Mouse (Mus musculus) MEL (cell line): ENCODE measurements around the gene Rnf5. TPM values are rescaled to one million over a fixed set of nuclear protein-coding genes. Genes with fewer than 3 reads are reported as not detected.
A peak's percentile ranks its signal among the peaks of the same experiment; 100 is the strongest.

ENCODE experiments used
- DNase-seq: peaks from one replicate; pipeline ENCODE4 v3.0.0; 2011; ENCODE audit warnings: low read depth, low spot score
- H3K27ac ChIP-seq: 2 replicates; pipeline ENCODE4 v1.5.1; 2012; ENCODE audit warnings: low read depth, mild to moderate bottlenecking, control low read depth, low read length, moderate library complexity; ENCODE audit not compliant: control insufficient read depth
- H3K27me3 ChIP-seq, 2 experiments: fragments of 150-350 bp in 1 of 2; sonication (generic) in 1 of 2; 2 replicates each; pipeline ENCODE4 v1.6.1; 2012; ENCODE audit warnings: low read length in 2 of 2, mild to moderate bottlenecking in 2 of 2, improper control_type of control experiment in 1 of 2, moderate library complexity in 1 of 2; ENCODE audit not compliant: insufficient read depth in 2 of 2, control insufficient read depth in 1 of 2
- H3K36me3 ChIP-seq, 2 experiments: 2 replicates each; pipeline ENCODE4 v1.6.1; 2012 to 2014; ENCODE audit warnings: low read length in 2 of 2, improper control_type of control experiment in 1 of 2, inconsistent platforms in 1 of 2, mild to moderate bottlenecking in 1 of 2; ENCODE audit not compliant: insufficient read depth in 2 of 2, control insufficient read depth in 1 of 2
- H3K4me1 ChIP-seq, 2 experiments: fragments of 150-350 bp in 1 of 2; sonication (generic) in 1 of 2; 2 replicates each; pipeline ENCODE4 v1.6.1; 2012; ENCODE audit warnings: low read length in 2 of 2, improper control_type of control experiment in 1 of 2, mild to moderate bottlenecking in 1 of 2; ENCODE audit not compliant: insufficient read depth in 2 of 2, control insufficient read depth in 1 of 2
- H3K4me3 ChIP-seq, 2 experiments: fragments of 150-350 bp in 1 of 2; sonication (generic) in 1 of 2; 2 replicates each; pipeline ENCODE4 v1.5.1; 2012; ENCODE audit warnings: low read depth in 2 of 2, low read length in 2 of 2, mild to moderate bottlenecking in 2 of 2, moderate library complexity in 2 of 2, control low read depth in 1 of 2, improper control_type of control experiment in 1 of 2; ENCODE audit not compliant: control insufficient read depth in 1 of 2, insufficient read depth in 1 of 2
- H3K79me2 ChIP-seq: 2 replicates; pipeline ENCODE4 v1.6.1; 2012; ENCODE audit warnings: mild to moderate bottlenecking, low read length, moderate library complexity; ENCODE audit not compliant: control insufficient read depth, poor library complexity, insufficient read depth
- H3K9ac ChIP-seq: 2 replicates; pipeline ENCODE4 v1.6.1; 2012; ENCODE audit warnings: low read depth, mild to moderate bottlenecking, control low read depth, low read length, moderate library complexity; ENCODE audit not compliant: control insufficient read depth, poor library complexity, severe bottlenecking
- H3K9me3 ChIP-seq: fragments of 150-350 bp; sonication (generic); replicated peaks from 2 replicates; pipeline ENCODE4 v1.6.1; 2012; ENCODE audit warnings: mild to moderate bottlenecking, low read length, improper control_type of control experiment, moderate library complexity; ENCODE audit not compliant: insufficient read depth
- CHD2 ChIP-seq: IDR thresholded peaks from 2 replicates; pipeline ENCODE4 v1.6.1; 2011; ENCODE audit warnings: low read length, improper control_type of control experiment
- CTCF ChIP-seq, 3 experiments: IDR thresholded peaks in 2 of 3; conservative IDR thresholded peaks in 1 of 3; 2 replicates each; pipeline ENCODE4 v1.5.1; 2011 to 2012; ENCODE audit warnings: low read length in 3 of 3, low read depth in 2 of 3, mild to moderate bottlenecking in 2 of 3, improper control_type of control experiment in 1 of 3, inconsistent platforms in 1 of 3, mixed read lengths in 1 of 3, moderate library complexity in 1 of 3; ENCODE audit not compliant: control insufficient read depth in 1 of 3, insufficient read depth in 1 of 3, poor library complexity in 1 of 3, severe bottlenecking in 1 of 3
- E2F4 ChIP-seq: IDR thresholded peaks from 2 replicates; pipeline ENCODE4 v1.6.1; 2011; ENCODE audit warnings: low read depth, low read length, improper control_type of control experiment, borderline replicate concordance
- ELF1 ChIP-seq: IDR thresholded peaks from 2 replicates; pipeline ENCODE4 v1.6.1; 2014; ENCODE audit warnings: low read depth, mild to moderate bottlenecking, inconsistent platforms, low read length, improper control_type of control experiment, moderate library complexity
- ETS1 ChIP-seq: IDR thresholded peaks from 2 replicates; pipeline ENCODE4 v1.6.1; 2012; ENCODE audit warnings: low read depth, mild to moderate bottlenecking, inconsistent platforms, low read length, improper control_type of control experiment, moderate library complexity
- HCFC1 ChIP-seq: IDR thresholded peaks from 2 replicates; pipeline ENCODE4 v1.6.1; 2012; ENCODE audit warnings: low read depth, mild to moderate bottlenecking, inconsistent platforms, low read length, improper control_type of control experiment, moderate library complexity
- MAX ChIP-seq: IDR thresholded peaks from 2 replicates; pipeline ENCODE4 v1.6.1; 2011; ENCODE audit warnings: low read length, improper control_type of control experiment
- MAZ ChIP-seq: IDR thresholded peaks from 2 replicates; pipeline ENCODE4 v1.6.1; 2012; ENCODE audit warnings: low read depth, mild to moderate bottlenecking, inconsistent platforms, low read length, improper control_type of control experiment
- MEF2A ChIP-seq: IDR thresholded peaks from 2 replicates; pipeline ENCODE4 v1.6.1; 2014; ENCODE audit warnings: low read depth, mild to moderate bottlenecking, inconsistent platforms, low read length, improper control_type of control experiment; ENCODE audit not compliant: poor library complexity, insufficient replicate concordance, severe bottlenecking; ENCODE audit errors: extremely low read depth
- NELFE ChIP-seq: IDR thresholded peaks from 2 replicates; pipeline ENCODE4 v1.6.1; 2011; ENCODE audit warnings: low read depth, low read length, improper control_type of control experiment
- NRF1 ChIP-seq: IDR thresholded peaks from 2 replicates; pipeline ENCODE4 v1.6.1; 2014; ENCODE audit warnings: low read depth, mild to moderate bottlenecking, inconsistent platforms, low read length, improper control_type of control experiment, moderate library complexity; ENCODE audit not compliant: poor library complexity, insufficient read depth, severe bottlenecking
- POLR2A ChIP-seq, 2 experiments: IDR thresholded peaks; 2 replicates each; pipeline ENCODE4 v1.6.1; 2011 to 2012; ENCODE audit warnings: low read length in 2 of 2, mild to moderate bottlenecking in 2 of 2, control low read depth in 1 of 2, improper control_type of control experiment in 1 of 2, low read depth in 1 of 2, moderate library complexity in 1 of 2; ENCODE audit not compliant: control insufficient read depth in 1 of 2, insufficient read depth in 1 of 2, poor library complexity in 1 of 2
- POLR2AphosphoS2 ChIP-seq: IDR thresholded peaks from 2 replicates; pipeline ENCODE4 v1.6.1; 2011; ENCODE audit warnings: low read length, improper control_type of control experiment
- POLR2AphosphoS5 ChIP-seq: IDR thresholded peaks from 2 replicates; pipeline ENCODE4 v1.6.1; 2012; ENCODE audit warnings: low read depth, borderline replicate concordance, mild to moderate bottlenecking, inconsistent platforms, low read length, moderate library complexity, mixed read lengths
- RCOR1 ChIP-seq: IDR thresholded peaks from 2 replicates; pipeline ENCODE4 v1.6.1; 2012; ENCODE audit warnings: low read depth, mild to moderate bottlenecking, inconsistent platforms, low read length, improper control_type of control experiment
- SIN3A ChIP-seq: IDR thresholded peaks from 2 replicates; pipeline ENCODE4 v1.6.1; 2012; ENCODE audit warnings: low read length, improper control_type of control experiment, inconsistent platforms
- TBP ChIP-seq: IDR thresholded peaks from 2 replicates; pipeline ENCODE4 v1.8.0; 2011; ENCODE audit warnings: low read depth, low read length, improper control_type of control experiment
- ZC3H11A ChIP-seq: IDR thresholded peaks from 2 replicates; pipeline ENCODE4 v1.6.1; 2012; ENCODE audit warnings: low read depth, mild to moderate bottlenecking, inconsistent platforms, low read length, improper control_type of control experiment
- ZMIZ1 ChIP-seq: IDR thresholded peaks from 2 replicates; pipeline ENCODE4 v1.6.1; 2012; ENCODE audit warnings: low read depth, mild to moderate bottlenecking, inconsistent platforms, low read length, improper control_type of control experiment, moderate library complexity
- polyA plus RNA-seq, 2 experiments: library from polyadenylated mRNA; stranded (reverse) in 1 of 2; unstranded in 1 of 2; fragments of >175 nt in 1 of 2; fragments of >200 nt in 1 of 2; gene quantifications; 2 replicates each; pipeline versions ENCODE4 v1.2.1 to v1.2.4; 2012; ENCODE audit warnings: low replicate concordance in 2 of 2, low read depth in 1 of 2; ENCODE audit not compliant: insufficient read length in 2 of 2, insufficient read depth in 1 of 2, missing spikeins in 1 of 2
- total RNA-seq: library from RNA; depleted of rRNA; stranded (reverse); fragments of 300-350 nt; gene quantifications from 2 replicates; pipeline ENCODE4 v1.2.3, GENCODE M21; 2012

Gene Rnf5
- total and polyA plus RNA-seq, 3 experiments, result 24.8 to 85.1 TPM; not detected in 1

DNA sequence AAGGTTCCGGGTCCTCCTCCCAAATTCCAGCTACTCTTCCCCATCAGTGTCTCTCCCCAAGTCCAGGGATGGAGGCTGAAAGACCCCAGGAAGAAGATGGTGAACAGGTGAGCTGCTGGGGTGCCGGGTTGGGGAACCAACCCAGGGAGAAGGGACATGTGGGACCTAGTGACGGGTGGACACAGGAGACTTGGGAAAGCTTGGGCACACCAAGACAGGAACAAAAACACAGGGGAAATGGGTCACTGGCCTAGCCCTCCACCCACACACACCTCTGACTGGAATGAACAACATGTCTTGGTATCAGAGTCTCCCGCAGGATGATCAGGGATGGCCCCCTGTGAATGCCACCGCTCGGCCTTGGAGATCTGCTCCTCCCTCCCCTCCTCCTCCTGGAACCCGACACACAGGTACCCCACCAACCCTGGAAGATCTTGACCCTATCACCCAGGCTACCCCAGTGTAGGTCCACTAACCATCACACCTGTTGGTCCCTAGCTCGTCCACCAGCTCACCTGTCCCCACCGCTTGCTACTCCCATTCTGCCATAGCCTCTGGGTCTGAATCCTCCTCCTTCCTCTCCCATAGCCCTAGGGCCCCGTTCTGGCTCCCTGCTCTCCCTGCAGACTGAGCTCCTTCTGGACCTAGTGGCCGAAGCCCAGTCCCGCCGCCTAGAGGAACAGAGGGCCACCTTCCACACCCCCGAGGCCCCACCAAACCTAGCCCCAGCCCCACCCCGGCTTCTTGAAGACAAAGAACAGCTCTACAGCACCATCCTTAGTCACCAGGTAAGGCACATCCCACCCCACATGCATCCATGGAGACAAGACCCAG lies 13.1 kb downstream of the Rnf5 start:
- H3K36me3 ChIP-seq, result peaks cover 0 to 27% of the 10 kb centered on the region in 2 experiments; a peak in 2 of 4 replicates
- H3K27me3 ChIP-seq, result no peaks in the 10 kb centered on the region
- H3K4me3 ChIP-seq, result peak overlapping the region; percentile 25 to 31
- peaks cover 11 to 40% of the 10 kb centered on the region in 2 experiments for H3K4me1 ChIP-seq
- peak overlapping the region; percentile 75 for H3K9ac ChIP-seq
- TF ChIP-seq RCOR1 (no peak), POLR2A (IDR thresholded peaks at IDR 0.05; ENCODE audit: control insufficient read depth in 1 of 2, insufficient read depth in 1 of 2, low read depth in 1 of 2, low read length in 2 of 2, poor library complexity in 1 of 2) (0 out of 4 replicates have a peak, but pooled peaks of 1 of the 2 experiments have one; percentile 5)
- H3K9me3 ChIP-seq, result no peaks in the 10 kb centered on the region
- no peak for DNase-seq
- peak overlapping the region; percentile 63 for H3K27ac ChIP-seq
- peaks cover 16% of the 10 kb centered on the region for H3K79me2 ChIP-seq

- peak within 1 kb of the TSS; percentile 89 for H3K9ac ChIP-seq
- peaks cover 0 to 27% of the 10 kb centered on the region in 2 experiments; a peak in 2 of 4 replicates for H3K36me3 ChIP-seq
- H3K9me3 ChIP-seq, result no peaks in the 10 kb centered on the region
- H3K27me3 ChIP-seq, result no peaks in the 10 kb centered on the region
- peaks cover 11 to 40% of the 10 kb centered on the region in 2 experiments for H3K4me1 ChIP-seq
- peak; percentile 71 for DNase-seq
- peaks cover 16% of the 10 kb centered on the region for H3K79me2 ChIP-seq
- TF ChIP-seq ETS1 (peak; percentile 24; the same call in 1 of the 2 replicates), ELF1 (peak; percentile 47), TBP (peak; percentile 53; the same call in 1 of the 2 replicates), ZC3H11A (no peak), MAX (0 out of 2 replicates have a peak, but pooled peaks have one; percentile 11), CHD2 (no peak; the same call in 1 of the 2 replicates), POLR2A (IDR thresholded peaks at IDR 0.05; ENCODE audit: control insufficient read depth in 1 of 2, insufficient read depth in 1 of 2, low read depth in 1 of 2, low read length in 2 of 2, poor library complexity in 1 of 2) (peak; percentile 15 to 51; a peak in 1 of 4 replicates), NELFE (peak; percentile 31; the same call in 1 of the 2 replicates), E2F4 (no peak), POLR2AphosphoS2 (no peak), SIN3A (peak; percentile 57), CTCF (IDR thresholded peaks at IDR 0.05 in 2 of 3, conservative IDR thresholded peaks at IDR 0.05 in 1 of 3; ENCODE audit: control insufficient read depth in 1 of 3, insufficient read depth in 1 of 3, low read depth in 2 of 3, low read length in 3 of 3, poor library complexity in 1 of 3, severe bottlenecking in 1 of 3) (no peak), NRF1 (no peak), HCFC1 (peak; percentile 69), MEF2A (no peak), POLR2AphosphoS5 (no peak), MAZ (peak; percentile 86), ZMIZ1 (0 out of 2 replicates have a peak, but pooled peaks have one; percentile 29)
- peak within 1 kb of the TSS; percentile 41 for H3K27ac ChIP-seq
- peak within 1 kb of the TSS; percentile 31 to 78 for H3K4me3 ChIP-seq
Observed at GRCm38 (mm10) chr17:34589681-34590101, 13.8 kb downstream of the Rnf5 start, which contains the start of gene Gpsm3. Gene Gpsm3, plus strand, starts transcription at chr17:34589806.
